Mouse (Mus musculus): ENCODE measurements at regions not wholly inside any gene's neighbourhood (a gene's known extent, or its start where the extent isn't known, plus 50 kb on each side); places are given as distances from the start of the nearest gene placed in this dataset.

DNA sequence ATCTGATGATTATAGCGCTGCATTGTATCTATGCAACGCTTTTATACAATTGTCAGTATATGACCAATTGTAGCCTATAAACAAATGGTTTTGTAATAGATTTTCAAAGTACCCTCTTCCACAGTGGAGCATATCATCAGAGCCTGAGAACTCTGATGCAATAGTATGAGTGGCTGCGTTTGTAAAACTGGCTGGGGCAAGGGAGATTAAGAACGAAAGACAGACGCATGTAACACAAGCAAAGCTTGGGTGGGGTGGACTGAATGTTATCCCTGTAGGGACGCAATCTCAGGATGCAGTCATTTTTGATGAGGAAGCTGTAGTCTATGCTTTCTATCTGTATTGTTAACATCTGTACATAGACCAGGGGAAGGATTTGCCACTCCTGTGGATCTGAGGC is 246.9 kb upstream of the Fggy start:
- no peak for DNase-seq (ENCODE audit: low spot score in 2 of 2)

DNA sequence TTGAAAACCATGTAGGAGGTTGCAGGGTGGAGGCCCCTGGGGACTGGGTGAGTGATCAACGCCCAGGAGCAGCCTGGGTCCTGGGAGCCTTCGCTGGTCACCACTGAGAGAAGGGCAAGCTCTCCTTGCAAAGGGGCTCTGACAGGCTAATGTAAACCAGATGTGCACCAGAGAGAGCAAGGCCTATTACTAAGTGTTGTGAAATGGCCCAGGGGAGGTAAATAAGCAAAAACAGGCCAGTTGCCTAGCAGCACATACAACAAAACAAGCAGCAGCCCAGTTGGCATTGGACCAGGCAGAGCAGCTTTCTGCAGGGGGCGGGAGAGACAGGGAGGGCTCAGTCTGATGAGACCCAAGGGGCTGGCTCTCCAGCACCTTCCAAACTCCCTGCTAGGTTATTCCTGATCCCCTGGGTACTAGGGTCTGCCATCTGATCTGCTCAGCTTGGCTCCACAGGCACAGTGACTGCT is 239.5 kb upstream of the Fggy start:
- peak; percentile 13 to 16 for DNase-seq (ENCODE audit: low spot score in 2 of 2)

DNA sequence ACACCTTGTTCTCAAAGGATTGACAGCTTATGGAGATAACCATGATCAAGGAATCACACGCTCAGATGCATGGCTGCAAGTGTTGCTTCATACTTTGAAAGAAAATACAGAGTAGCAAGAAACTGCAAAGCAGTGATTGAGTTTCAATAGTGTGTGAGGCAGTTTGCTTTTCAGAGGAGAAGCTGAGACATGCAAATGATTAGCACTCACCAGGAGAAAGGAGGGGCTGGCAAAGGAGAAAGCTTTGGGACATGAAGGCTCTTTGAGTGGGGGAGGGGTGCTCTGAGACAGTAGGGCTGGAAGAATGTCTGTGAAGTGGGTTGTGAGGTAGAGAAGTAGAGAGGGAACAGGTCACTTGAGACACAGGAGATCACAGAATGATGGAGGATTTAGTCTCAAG is 238.7 kb upstream of the Fggy start:
- no peak for DNase-seq (ENCODE audit: low spot score in 2 of 2)

DNA sequence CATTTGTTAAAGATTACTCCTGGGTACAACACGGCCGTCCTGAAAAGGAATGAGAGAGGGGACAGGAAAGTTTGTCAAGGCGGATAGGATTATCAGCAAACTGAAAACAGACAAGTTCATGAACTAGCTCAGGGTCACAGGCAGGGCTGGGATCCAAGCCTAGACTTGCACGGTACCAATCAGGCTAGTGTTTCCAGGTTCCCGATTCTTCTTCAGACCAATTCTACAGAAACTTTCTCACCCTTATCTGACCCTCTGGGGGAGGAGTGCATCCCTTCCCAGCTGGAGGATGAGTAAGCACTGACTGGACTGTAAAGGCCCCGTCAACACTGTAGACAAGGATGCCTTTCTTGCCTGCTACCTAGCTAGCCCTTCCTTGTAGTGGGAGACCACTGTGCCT is 238.3 kb upstream of the Fggy start:
- DNase-seq (ENCODE audit: low spot score in 2 of 2): no peak

DNA sequence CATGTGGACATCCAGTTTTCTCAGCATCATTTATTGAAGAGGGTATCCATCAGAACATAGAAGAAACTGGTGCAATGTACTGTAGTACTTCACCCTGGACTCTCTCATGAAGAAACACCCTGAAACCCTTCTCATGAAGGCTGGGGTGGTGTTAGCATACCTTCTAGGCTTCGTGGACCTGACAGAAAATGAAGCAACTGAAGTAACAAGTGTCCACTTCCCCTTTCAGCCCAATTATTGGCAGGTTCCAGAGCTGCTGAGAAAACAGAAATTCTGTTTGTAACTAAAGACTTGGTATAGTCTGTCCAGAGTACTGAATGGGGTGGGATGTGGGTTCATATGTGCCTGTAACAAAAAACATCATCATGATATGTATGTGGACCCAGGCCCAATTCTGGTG is 231.4 kb upstream of the Fggy start:
- no peak for DNase-seq (ENCODE audit: low spot score in 2 of 2)

DNA sequence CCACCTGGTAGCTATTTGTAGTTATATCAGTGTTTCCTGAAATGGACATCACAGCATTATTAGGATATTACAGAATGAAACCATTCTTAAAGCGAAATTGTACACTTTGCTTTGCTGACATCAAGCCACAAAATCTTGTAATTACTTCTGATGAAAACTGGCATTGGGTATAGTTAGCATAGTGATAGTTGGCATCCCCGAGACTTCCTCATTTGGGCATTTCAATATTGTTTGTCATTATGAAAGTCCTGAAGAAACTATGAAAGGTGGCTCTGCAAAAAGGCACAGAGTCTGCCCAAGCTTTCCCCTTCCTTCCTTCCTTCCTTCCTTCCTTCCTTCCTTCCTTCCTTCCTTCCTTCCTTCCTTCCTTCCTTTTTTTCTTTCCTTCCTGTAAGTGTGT is 217.5 kb upstream of the Fggy start:
- no peak for DNase-seq (ENCODE audit: low spot score in 2 of 2)

DNA sequence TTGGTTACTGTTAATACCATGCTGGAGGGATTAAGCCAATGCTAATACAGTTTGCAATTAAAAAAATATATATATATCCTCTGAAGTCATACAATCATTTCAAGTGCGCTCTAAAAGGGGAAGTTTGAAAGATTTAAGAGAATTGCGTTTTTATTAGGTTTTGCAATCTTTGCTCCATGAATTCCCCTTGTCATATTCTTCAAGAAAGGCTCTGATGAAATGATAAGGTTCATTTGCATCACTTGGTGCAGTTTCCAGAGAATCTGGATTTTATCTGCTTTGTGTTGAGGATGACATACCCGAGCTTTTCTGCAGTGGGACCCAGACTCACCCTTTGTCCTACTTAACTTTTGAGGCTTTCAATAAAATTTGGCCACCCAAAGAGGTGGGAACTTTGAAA is 216.4 kb upstream of the Fggy start:
- no peak for DNase-seq (ENCODE audit: low spot score in 2 of 2)

DNA sequence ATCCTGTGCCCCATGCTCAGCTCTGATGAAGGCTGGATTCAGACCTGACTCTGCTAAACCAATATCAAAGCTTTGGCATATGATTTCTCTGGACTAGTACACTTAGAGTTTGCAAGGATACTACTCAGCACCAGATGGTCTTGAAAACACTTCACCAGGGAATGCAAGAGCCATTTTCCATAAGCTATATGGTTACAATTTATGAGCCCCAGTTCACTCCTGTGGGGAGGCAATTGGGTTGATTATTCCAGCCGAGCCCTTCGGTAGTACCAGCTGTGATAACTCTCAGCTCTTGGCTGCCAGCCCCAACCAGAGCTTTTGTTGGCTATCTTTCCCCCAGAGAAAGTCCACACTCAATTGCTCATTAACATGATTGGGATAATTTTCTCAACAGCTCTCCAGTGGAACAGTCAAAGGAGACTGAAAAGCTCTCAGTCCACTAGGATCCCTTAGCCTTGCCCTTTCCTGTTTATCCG is 210.5 kb upstream of the Fggy start:
- peak in 1 of 2 experiments; percentile 13 for DNase-seq (ENCODE audit: low spot score in 2 of 2)

DNA sequence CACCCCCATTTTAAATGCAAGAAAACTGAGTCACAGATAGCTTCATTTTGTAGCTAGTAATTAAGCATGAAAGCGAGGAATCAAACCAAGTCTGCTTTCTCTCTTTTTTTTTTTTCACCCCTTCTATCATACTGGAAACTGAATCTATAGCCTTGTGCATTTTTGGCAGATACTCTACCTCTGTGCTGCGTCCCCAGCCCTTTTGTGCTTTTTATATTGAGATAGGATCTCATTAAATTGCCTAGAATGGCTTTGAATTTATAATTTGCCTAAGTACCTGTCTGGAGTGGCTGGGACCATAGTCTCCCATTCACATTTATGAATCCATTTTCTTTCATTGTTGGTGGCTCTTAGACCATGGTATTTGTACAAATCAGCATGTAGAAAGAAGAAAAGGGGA is 209.9 kb upstream of the Fggy start:
- no peak for DNase-seq (ENCODE audit: low spot score in 2 of 2)

DNA sequence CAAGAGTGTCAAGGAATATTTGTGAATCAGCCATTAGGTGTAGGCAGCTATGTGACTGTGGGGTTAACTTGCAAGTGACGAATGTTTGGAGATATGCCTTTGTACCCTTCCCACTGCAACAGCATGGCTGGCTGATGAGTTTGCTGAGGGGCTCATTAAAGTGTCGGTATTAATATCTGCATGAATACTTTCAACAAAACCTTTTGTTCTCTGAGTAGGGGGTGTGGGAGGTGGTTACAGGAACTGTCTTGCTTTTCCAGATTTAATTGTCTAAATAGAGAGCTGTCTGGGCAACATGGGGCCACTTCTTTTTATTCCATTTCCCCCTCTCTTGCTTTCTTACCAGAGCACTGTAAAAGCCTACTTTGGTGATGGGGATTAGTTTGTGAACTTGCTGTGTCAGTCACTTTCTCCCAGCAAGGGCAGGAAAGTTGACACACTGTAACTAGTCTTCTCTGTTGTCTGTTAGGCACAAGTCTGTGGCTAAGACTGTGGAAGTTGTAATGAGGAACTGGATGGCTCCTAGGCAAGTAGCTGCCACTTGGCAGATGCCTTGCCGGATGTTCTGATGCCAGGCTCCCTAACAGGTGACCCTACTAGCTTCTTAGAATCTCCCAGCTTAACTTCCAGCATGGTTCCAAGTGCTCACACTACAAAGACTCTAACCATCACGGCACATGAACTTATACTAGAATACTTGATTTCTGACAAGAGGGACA is 208.7 kb upstream of the Fggy start:
- DNase-seq (ENCODE audit: low spot score in 2 of 2): no peak

DNA sequence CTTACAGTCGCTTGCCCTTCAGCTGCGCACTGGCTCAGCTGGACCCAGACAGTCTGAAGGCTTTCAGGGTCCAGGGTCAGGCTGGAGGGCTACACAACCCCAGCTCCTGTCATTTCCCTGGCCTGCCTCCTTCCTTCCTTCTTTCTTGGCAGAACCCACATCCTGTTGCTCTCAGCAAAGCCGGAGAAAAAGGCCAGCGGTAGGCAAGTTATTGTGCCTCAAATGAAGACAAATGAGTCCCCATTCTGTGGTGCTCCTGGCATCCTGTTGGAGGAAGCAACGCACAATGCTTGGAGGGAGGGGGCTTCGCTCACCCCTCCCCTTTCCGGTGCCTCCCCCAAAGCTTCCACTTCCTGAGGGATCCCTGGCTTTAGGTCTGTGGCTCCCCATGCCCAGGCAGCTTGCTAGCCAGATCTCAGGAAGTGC is 203.4 kb upstream of the Fggy start:
- peak; percentile 16 to 17 for DNase-seq (ENCODE audit: low spot score in 2 of 2)

DNA sequence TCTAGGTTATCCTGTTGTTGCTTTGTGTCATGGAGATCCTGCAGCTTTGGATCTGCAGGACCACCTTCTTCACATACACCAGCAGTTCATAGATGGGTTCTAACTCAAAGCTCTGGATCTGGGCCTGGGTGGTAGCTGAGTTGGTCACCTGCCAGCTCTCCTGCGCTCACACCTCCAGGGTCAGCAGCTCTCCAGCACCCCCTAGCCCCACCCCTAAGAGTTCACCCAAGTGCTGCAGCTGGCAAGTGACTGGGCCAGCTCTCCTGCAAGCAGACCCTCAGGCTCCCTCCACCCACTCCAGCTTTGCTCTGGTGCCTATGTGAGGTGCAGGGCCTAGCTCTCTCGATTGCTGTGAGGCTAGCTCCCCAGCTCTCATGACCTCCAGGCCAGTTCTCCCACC is 198.6 kb upstream of the Fggy start:
- no peak for DNase-seq (ENCODE audit: low spot score in 2 of 2)

DNA sequence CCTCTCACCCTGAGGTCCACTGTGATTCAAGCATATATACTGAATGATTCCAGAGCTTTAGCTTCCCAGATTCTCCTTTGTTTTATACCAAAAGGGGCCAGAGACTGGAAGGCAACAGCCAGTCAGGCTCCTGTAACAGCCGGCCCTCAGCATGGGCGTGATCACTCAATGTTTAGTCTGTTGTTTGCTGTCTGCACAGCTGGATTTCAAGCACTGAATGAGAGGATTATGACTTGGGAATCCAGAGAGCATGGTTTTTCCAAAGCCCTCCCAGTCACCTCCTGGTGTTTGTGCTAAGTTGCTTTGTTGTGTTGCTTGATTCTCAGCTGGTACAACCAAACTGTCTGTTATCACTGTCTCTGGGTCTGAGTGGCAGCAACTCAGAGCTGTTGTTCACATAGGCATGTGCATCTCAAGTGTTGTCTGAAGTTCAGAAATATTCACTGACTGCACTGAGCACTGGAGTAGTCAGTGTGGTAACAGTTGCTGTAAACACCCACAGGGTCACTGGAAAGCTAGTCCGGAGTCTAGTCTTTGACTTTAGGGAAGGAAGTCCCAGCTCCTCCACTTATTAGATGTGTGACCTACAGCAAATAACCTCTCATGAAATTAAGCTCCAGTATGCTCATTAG is 196.9 kb upstream of the Fggy start:
- no peak for DNase-seq (ENCODE audit: low spot score in 2 of 2)

DNA sequence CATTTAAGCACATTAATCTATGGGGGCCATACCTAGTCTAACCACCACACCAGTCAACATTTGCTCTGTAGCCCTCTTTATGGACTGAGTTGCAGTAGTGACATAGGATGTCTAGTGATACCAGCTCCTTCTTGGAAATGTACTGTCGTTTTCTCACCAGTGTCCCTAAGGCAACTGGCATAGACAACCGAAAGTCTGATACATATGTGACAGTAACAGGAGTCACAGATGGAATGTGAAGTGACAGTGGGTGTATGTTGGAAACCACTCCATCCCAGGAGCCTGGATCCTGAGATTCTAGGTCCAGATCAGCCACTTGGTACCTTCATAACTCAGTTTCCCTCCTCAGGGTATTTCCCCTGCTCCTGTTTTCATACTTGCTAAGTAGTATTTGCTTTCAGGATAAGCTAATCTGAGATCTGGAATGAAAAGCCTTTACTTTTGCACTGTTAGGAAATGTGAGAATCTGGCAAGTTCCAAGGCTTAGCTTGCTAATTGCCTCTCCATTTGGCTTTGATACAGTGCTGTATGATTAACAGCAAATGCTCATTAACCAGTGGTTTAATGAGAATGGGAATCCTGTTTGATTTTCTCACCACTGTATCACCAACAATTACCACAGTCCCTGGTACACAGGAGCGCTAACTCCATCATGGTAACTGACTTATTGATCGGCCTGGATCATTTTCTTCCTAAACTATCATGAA is 192.8 kb upstream of the Fggy start:
- DNase-seq (ENCODE audit: low spot score in 2 of 2): no peak

DNA sequence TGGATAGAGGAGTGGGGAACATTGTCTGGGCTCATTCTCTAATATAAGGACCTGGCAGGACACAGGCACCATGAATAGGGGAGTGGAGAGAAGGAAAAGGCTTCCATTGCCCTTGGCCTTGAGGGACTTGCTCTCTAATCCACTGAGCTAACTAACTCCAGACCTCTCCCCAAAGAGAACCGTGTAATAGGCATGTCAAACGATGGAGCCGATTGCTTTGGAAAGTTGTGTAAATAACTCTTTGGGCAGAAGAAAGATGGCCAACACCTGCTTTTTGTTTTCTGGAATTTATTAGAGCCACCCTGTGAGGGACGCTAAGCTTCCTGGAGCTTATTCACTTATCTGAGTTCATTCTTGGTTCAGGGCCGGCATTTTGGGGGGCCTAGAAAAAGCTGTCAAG is 180.9 kb upstream of the Fggy start:
- DNase-seq (ENCODE audit: low spot score in 2 of 2): no peak

DNA sequence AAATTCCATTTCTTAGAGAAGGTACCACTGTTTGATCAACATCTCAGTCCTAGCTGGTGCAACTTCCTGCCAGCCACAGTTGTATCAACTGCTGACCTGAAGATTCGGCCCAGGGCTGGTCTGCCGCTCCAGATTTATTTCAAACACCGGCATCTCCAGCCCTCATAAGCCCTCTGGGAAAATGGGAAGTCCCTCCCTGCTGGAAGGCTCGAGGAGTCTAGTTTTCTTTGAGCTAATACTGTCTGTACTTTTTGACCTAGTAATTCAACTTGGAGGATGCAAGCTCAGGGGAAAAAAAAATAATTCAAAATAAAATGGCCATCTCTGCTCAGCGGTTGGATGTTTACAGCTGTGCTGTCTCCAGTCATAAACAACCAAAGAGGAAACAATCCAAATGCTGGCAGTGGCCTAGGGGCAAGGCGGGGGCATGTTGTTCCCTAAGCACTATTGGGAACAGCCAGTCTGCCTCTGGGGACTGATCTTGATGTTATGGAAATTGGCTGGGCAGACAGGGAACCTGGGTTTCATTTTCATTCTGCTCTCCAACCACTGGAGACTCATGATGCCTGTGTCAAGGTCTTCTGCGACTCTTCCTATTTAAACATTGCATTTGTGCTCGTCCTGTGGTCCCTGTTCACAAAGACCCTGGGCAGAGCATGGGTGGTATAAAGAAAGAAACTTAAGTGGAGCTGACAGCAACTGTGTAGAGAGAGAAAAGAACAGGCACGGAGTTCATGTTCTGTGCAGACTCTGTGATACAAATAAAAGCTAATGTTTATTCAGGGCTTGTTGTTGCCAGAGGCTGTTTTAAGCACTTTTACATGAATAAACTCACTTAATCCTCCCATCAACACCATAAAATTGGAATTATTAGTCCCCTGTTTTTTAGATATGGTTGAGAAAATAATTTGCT is 179.8 kb upstream of the Fggy start:
- no peak for DNase-seq (ENCODE audit: low spot score in 2 of 2)

DNA sequence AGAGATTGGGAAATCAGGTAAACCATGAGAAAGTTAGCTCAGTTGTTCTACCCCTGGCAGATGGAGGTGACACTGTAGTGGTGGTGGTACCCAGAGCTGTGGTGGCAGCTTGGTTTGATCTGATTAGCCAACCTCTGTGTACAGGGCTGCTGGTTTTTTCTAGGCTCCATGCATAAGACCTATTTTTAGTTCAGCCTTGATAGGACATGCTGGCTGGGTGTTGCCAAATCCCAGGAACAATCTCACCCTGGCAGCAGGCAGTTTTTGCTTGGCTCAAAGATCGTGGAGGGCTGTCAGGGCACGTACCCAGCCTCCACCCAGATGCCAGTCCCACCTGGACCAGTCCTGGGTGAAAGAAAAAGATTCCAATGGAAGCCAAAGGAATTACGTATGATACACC is 178.7 kb upstream of the Fggy start:
- DNase-seq (ENCODE audit: low spot score in 2 of 2): no peak

DNA sequence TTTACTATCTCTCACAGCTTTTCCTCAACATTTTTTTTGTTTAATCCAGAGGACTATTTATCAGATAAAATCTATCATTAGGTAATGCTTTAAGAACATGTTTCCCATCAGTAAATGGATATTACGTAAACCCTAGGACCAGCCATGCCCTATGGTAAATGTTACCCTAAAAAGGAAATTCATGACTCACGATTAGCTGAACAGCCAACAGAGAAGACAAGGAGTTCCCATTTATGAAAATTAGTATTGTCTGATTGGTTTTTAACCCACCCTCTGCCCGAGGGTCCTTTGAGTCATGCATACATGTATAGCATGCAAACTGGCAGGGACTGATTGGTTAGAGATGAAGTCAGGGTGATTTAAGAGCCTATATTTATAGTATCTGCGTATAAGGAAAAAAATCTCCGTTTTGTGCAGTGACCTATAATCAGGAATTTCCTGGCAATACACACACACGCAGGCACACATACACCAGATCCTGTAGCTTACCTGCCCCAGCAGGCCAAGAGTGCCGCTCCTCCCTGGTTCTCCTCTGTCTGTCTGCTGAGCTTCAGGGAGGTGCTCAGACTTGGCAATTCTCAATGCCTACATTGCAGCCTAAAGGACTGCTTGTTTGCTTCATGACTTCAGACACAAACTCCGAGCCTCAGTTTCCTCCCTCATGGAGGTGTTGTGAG is 174.0 kb upstream of the Fggy start:
- DNase-seq (ENCODE audit: low spot score in 2 of 2): no peak

DNA sequence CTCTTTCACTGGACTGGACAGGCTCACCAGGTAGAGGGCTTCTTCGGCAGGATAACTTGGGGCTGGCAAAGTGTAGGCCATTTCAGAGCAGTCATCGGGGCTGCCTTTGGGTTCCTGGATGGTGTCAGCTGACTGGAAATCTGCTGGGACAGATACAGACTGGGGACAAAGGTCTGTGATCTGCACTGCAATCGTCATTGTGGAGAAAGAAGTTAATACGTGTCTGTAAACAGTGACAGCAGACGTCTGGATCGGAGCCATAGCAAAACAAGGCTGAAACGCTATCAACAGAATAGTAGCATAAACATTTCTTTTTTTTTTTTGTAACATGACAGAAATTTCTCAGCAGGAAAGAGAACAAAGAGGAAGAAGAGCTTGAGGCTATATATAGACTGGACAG is 171.8 kb upstream of the Fggy start:
- no peak for DNase-seq (ENCODE audit: low spot score in 2 of 2)

DNA sequence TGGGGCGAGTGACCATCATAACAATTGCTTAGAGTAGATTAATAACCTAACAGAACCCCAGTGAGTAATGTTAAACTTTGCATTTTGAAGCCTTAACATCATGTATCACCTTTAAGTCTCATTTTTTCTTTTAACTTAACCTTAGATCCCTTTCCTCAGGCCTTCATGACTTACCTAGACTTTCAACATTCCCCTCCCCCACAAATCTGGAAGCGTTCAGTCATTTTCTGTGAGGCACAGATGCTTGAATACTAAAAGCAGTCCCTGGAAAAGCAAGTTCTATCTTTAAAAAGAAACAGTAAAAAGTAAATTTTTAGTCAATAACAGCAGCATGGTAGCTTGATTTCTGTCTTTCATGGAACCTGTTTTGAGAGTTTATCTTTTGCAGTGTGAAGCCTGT is 171.3 kb upstream of the Fggy start:
- DNase-seq (ENCODE audit: low spot score in 2 of 2): no peak

DNA sequence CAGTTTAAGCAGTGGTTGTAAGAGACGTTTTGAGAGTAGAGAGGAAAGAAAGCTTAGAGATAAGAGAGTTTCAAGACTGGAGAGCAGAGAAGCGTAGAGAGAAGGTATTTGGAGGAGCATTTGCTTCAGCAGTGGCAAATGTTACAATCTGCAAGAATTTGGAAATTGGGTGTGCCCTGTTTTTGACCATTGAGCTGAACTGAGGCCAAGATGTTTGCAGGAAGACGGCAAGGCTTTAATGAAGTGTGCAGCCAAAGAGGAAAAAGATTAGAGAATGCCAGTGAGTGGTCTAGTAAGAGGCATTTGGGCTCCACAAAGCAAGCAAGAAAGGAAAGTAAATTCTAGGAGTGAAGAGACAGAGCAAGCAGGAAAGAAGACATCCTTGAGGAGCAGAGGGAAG is 168.8 kb upstream of the Fggy start:
- no peak for DNase-seq (ENCODE audit: low spot score in 2 of 2)

Measured in frontal cortex, postnatal 10 days (tissue).